In the genomic region with DNA sequence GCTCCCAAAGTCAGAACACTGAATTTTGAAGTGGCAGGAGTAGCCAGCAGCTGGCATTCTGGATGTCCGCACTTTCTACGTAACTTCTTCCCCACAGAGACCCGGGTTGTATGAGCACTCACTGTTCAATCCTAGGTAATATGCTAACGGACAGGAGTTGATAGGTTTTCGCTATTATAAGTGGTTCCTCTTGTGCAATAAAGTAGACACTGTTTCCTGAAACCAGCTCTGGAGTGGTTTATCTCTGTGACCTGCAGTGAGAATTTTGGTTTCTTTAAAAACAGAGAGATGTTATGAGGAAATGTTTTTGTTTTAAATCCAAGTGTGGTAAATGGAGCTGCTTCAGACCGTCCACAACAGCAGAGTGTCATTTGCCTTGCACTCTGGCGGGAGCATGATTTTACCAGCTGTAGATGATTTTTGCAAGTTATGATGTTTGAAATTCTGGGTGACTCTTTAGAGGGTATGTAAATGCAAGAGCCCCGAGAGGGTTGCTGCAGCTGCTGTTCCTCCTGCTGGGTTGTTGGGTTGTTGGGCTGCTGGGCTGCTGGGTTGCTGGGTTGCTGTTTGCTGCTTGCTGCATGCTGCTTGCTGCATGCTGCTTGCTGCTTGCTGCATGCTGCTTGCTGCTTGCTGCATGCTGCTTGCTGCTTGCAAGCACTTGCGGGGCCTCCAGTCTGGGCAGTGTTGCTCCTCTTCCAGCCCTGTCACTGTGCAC, we compare ENCODE assay signal across 14 mouse cellular contexts. TPM values are rescaled to one million over a fixed set of nuclear protein-coding genes. Genes with fewer than 3 reads are reported as not detected.
"Had no signal": no experiment of that assay in that cellular context is flagged by ENCODE, and none has a peak within 500 bp of the region (broad histone marks: within the 10 kb centered on the region; RNA-seq: fewer than 3 reads in every experiment).

No protein-coding gene starts in this region.

- H3K9me3 ChIP-seq: liver, embryonic 13.5 days; lung, embryonic 15.5 days; midbrain, embryonic 15.5 days; neural tube, embryonic 12.5 days had no signal

- H3K27ac ChIP-seq: kidney, postnatal 0 days; liver, embryonic 13.5 days; lung, embryonic 15.5 days; macrophage; midbrain, embryonic 15.5 days; neural tube, embryonic 12.5 days had no signal

- H3K4me1 ChIP-seq: liver, embryonic 13.5 days; lung, embryonic 15.5 days had no signal

- H3K36me3 ChIP-seq: liver, embryonic 13.5 days; lung, embryonic 15.5 days; midbrain, embryonic 15.5 days; neural tube, embryonic 12.5 days had no signal

- H3K9ac ChIP-seq: liver, embryonic 13.5 days; liver, postnatal 0 days; lung, embryonic 15.5 days; midbrain, embryonic 15.5 days; neural tube, embryonic 12.5 days had no signal

- H3K27me3 ChIP-seq: liver, embryonic 13.5 days; lung, embryonic 15.5 days; midbrain, embryonic 15.5 days; neural tube, embryonic 12.5 days had no signal

- H3K4me2 ChIP-seq: liver, embryonic 13.5 days; lung, embryonic 15.5 days; midbrain, embryonic 15.5 days; neural tube, embryonic 12.5 days had no signal

- H3K4me3 ChIP-seq: liver, embryonic 13.5 days; lung, embryonic 15.5 days; midbrain, embryonic 15.5 days; neural tube, embryonic 12.5 days had no signal

- ATAC-seq: liver, postnatal 0 days; midbrain, embryonic 15.5 days had no signal

- DNase-seq: kidney, adult 8-10 months; left cerebral cortex, postnatal 4 days; liver; liver, embryonic 13.5 days; liver, postnatal 0 days; lung, postnatal 14 days; spleen, adult 18-20 months; thymus, adult 18-20 months; thymus, postnatal 14 days had no signal

RNA-seq across cellular contexts. Expression of gene Vit, which starts 18.8 kb away (rescaled TPM):
- polyA plus RNA-seq: macrophage had no signal
